Mouse (Mus musculus): Measurements from ENCODE around the gene Timm44.

DNA sequence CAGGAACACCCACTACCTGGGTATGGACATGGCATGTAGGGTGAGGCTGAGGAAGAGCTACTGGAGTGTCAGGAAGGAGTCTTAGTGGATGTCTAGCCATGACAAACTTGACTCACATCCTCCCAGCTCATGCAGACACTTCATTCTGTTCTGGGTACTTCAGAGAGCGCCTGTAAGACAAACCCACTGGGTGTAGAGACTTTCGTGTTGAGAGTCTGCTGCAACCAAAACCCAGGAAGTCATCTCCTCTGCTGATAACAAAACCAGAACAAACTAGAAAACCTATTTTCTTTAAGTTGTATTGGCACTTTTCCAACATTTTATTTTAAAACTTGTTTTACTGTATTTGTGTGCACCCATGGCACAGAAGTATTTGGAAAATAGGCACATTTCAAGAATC, 30.1 kb upstream of the Timm44 start:
- TF ChIP-seq SRF (IDR thresholded peaks at IDR 0.05; ENCODE audit: control insufficient read depth, insufficient read length, low read depth) (no peak), POLR2A (IDR thresholded peaks at IDR 0.05; ENCODE audit: insufficient read length, low read depth) (no peak), MAX (IDR thresholded peaks at IDR 0.05; ENCODE audit: low read depth) (no peak)

Measured in myocyte (in vitro differentiated cells).